Mouse (Mus musculus): Measurements from ENCODE around the gene Mcrip1. TPM values are rescaled to one million over a fixed set of nuclear protein-coding genes. Genes with fewer than 3 reads are reported as not detected.

The Mcrip1 gene
- 0.89 TPM for polyA plus RNA-seq (2014; fragmentation: Illumina TruSeq; extraction: RNeasy Lipid Tissue Mini Kit (QIAGEN cat#74804); ENCODE audit: low read depth, low replicate concordance)

DNA sequence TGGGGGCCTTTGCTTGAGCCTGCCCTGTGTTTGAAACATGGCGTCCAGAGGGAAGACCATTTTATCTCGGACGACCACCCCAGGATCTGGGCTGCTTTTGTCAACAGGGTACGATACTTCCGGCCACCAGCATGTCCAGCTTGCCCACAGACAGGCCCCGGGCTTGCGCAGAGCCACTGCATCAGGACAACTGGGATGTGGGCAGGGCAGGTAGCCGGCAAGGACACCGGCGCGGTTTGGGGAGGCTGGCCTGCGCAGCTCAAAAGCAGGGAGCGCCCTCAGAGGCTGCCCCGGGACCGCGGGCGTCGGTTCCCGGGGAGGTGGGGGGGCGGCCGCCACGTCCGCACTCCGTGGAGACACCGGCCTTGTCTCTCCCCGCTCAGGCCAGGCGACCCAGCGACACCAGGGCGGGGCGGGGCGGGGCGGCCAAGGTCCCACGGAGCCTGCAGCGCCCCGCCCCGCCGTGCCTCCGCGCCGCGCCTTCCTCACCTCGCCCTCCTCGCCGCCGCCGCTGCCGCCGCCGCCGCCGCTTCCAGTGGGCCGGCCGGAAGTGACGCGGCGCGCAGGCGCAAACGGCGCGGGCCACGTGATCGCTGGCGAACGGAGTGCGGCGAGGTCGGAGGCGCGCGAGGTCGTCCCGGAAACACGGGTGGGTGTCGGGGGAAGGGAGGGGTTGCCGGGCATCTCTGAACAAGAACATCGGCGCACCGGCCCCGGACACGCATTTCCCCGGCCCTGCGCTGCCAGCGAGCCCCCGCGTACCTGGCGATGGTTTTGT is at the start of gene Mcrip1:
Gene Mcrip1 (minus strand): TSS at position 560 of the 778 bp plus-strand sequence.

DNA sequence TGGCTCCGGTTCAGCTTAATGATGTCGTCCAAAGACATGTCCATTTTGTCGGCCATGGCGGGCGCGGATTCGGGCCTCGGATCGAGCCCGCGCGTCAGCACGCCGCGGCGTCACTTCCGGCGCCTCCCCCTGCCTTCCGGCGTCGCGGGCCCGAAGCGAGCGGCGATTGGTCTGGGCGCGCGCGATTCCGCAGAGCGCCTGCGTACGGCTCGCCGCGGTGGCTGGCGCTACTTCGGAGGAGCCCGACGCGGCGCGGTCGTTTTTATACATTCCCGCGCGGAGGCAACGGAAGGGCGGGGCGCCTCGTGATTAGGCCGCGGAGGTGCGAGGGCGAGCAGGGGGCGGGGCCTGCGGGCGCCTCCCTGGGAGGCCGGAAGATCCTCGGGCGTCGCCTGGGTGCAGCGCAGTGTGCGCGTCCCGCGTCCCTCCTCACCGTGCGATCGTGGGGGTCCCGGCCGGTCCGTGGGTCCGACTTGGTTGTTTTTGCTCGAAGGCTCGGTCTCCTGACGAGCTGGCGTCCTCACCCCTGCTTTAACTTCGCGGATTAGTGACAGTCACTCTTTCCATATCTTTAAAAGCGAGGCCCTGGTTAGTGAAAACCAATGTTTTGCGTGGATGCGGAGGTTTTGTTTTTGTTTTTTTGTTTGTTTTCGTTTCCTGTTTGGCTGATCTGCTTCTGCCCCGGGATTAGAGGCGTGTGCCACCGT is 48.9 kb upstream of the Mcrip1 start, which contains the start of the genes Alyref and Anapc11:
Gene Alyref (minus strand): TSS at position 83 of the 707 bp plus-strand sequence.
Gene Anapc11 (plus strand): TSS at position 139 of the 707 bp plus-strand sequence.

DNA sequence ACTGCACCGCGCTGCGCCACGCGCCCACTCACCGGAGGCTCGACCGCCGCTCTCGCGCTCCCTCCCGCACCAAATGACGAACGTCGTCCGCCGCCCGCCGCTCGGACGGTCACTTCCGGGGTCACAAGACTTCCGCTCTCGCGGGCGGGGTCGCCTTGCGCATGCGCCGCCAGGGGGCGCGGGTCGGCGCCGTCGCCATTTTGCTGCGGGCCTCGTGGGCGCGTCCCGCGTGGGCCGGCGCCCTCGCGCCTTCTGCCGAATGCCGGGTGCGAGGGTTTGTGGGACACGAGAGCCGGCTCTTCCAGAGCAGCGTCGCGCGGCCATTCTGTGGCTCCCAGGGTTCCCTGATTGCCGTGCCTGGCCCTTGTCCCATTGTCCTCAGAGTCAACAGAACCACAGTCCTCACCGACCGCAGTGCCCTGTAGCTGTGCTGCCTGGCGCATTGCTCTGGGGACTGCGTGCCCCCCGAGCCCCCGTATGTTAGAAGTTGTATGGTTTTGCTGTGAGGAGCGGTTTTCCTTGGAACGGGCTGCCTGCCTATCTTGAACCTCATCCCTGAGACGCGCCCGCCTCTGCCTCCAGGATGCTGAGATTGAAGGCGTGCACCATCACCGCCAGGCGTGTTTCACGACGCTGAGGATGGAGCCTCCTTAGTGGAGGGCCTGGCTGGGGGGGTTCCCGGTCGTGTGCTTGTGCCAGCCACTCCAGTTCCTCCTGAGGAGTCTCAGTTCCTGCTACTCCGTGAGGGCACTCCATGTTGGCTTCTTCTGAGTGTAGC is 32.2 kb upstream of the Mcrip1 start, which contains the start of gene Arhgdia:
Gene Arhgdia (minus strand): TSS at position 135 of the 778 bp plus-strand sequence.

DNA sequence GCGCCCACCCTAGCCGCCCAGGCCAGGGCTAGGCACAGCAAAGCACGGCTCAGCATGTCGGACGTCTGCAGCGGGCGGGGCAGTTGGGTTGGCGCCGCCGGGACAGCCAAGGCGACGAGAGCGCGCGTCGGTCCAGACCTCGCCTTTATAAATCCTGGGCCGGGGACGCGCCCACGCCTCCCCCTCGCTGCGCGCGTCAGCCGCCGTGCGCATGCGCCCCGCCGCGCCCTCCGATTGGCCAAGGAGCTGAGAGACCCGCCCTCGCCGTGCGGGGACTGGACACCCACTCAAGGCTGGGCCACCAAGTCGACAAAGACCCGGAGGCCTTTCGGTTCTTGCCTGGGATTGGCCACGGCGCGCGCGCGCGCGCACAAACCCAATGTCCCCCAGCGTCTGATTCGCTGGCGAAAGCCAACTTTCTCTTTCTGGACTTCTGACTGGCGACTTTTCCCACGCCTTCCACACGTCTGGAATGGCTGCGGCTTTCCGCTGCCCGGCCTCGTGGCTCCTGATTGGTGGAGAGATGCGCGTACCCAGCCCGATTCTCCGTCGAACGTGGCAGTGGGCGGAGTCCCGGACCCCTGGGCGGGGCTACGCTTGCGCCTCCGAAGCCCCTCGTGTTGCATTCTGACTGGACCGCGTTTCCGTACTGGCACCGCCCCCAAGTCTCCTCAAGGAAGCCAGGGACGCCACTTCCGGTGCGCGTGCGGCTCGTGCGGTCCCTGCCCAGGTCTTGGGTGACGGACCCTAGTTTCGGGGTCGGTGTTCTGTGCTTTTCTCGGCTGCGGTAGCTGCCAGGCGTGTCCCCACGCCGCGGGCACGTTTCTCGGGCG is 23.4 kb upstream of the Mcrip1 start, which contains the start of gene P4hb:
Gene P4hb (minus strand): TSS at position 502 of the 833 bp plus-strand sequence.

DNA sequence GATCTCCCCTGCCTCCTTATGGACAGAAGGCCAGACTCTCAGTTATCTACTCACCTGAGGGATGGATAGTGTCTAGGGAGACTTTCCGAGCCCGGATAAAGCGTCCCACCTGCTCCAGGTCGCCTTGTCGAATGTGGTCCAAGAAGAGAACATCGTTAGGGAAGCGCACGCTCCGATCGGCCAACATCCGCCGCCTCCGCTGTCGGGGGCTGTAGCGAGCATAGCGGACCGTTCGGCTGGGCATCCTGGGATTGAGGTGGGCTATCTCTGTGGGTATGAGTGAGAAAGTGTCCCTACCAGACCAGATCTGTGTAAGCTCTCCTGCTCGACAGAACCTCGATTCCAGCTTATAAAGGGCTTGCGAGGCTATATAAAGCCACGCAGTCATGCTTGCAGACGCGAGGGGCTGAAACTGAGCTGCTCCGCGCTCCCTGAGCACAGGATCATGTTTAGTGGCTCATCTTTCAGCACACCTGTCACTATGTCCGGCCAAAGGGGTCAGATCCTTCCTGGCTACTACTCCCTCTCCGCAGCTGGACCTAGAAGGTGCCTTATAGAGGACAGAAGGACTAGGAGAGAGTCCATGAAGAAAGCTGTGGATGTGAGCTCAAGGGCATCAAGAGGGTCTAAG is 1.4 kb upstream of the Mcrip1 start, which contains the start of gene Ppp1r27:
Gene Ppp1r27 (minus strand): TSS at position 323 of the 631 bp plus-strand sequence.

DNA sequence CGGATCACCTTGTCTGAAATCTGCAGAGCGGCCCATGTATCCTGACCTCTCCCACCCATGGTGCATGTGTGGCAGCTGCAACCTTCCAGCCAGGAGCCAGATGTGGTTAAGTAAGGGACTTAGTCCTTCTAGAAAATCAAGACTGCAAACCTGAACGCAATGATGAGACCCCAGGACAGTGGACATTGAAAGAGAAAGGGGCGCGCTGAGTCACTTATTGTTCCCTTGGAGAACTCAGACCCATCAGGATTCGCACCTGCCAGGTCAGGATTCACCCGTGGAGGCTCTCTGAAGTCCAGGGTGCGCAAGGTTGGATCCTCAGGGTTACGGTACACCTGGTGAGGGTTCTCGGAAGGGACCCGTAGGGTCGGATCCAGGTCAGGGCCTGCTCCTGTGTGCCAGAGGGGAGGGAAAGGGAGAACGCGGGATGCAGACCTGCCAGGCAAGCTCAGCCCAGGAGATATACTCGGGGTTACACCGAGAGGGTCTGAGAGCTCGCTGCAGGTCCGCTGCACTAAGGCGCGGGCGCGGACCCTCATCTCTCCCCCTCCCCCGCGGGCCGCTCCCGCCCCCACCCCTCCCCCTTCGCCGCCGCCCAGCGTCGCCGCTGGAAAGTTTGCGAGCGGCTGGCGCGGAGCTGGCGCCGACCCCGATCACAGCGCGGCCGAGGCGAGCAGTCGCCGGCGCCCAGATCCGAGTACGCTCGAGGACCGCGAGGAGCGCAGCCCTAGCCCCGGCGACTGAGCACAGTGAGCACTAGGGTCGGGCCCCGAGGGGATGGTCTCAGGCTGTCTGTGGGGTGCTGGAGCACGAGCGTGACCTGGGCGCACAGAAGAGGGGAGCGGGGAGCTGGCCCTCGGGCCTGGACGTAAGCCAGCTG is 19.2 kb downstream of the Mcrip1 start, which contains the start of gene Gcgr:
Gene Gcgr (plus strand): TSS at position 615 of the 880 bp plus-strand sequence.

Other genes with a start within 250 kb of the Mcrip1 start
- 656 TPM for gene Actg1, start 201.2 kb downstream of the Mcrip1 start, polyA plus RNA-seq (2014; fragmentation: Illumina TruSeq; extraction: RNeasy Lipid Tissue Mini Kit (QIAGEN cat#74804); ENCODE audit: low read depth, low replicate concordance)
- not detected for gene Fscn2, start 188.2 kb downstream of the Mcrip1 start, polyA plus RNA-seq (2014; fragmentation: Illumina TruSeq; extraction: RNeasy Lipid Tissue Mini Kit (QIAGEN cat#74804); ENCODE audit: low read depth, low replicate concordance)
- gene Faap100, start 171.0 kb downstream of the Mcrip1 start, polyA plus RNA-seq (2014; fragmentation: Illumina TruSeq; extraction: RNeasy Lipid Tissue Mini Kit (QIAGEN cat#74804); ENCODE audit: low read depth, low replicate concordance): not detected
- 13.1 TPM for gene Nploc4, start 112.0 kb downstream of the Mcrip1 start, polyA plus RNA-seq (2014; fragmentation: Illumina TruSeq; extraction: RNeasy Lipid Tissue Mini Kit (QIAGEN cat#74804); ENCODE audit: low read depth, low replicate concordance)
- not detected for gene Tspan10, start 107.1 kb downstream of the Mcrip1 start, polyA plus RNA-seq (2014; fragmentation: Illumina TruSeq; extraction: RNeasy Lipid Tissue Mini Kit (QIAGEN cat#74804); ENCODE audit: low read depth, low replicate concordance)
- gene Pde6g, start 96.2 kb downstream of the Mcrip1 start, polyA plus RNA-seq (2014; fragmentation: Illumina TruSeq; extraction: RNeasy Lipid Tissue Mini Kit (QIAGEN cat#74804); ENCODE audit: low read depth, low replicate concordance): not detected
- not detected for gene Oxld1, start 91.7 kb downstream of the Mcrip1 start, polyA plus RNA-seq (2014; fragmentation: Illumina TruSeq; extraction: RNeasy Lipid Tissue Mini Kit (QIAGEN cat#74804); ENCODE audit: low read depth, low replicate concordance)
- 12.8 TPM for gene Ccdc137, start 91.6 kb downstream of the Mcrip1 start, polyA plus RNA-seq (2014; fragmentation: Illumina TruSeq; extraction: RNeasy Lipid Tissue Mini Kit (QIAGEN cat#74804); ENCODE audit: low read depth, low replicate concordance)
- gene Arl16, start 82.1 kb downstream of the Mcrip1 start, polyA plus RNA-seq (2014; fragmentation: Illumina TruSeq; extraction: RNeasy Lipid Tissue Mini Kit (QIAGEN cat#74804); ENCODE audit: low read depth, low replicate concordance): 9.9 TPM
- gene Mrpl12, start 65.1 kb downstream of the Mcrip1 start, polyA plus RNA-seq (2014; fragmentation: Illumina TruSeq; extraction: RNeasy Lipid Tissue Mini Kit (QIAGEN cat#74804); ENCODE audit: low read depth, low replicate concordance): 6.1 TPM
- gene Slc25a10, start 57.9 kb downstream of the Mcrip1 start, polyA plus RNA-seq (2014; fragmentation: Illumina TruSeq; extraction: RNeasy Lipid Tissue Mini Kit (QIAGEN cat#74804); ENCODE audit: low read depth, low replicate concordance): 2.5 TPM
- gene Gcgr, start 19.0 kb downstream of the Mcrip1 start, polyA plus RNA-seq (2014; fragmentation: Illumina TruSeq; extraction: RNeasy Lipid Tissue Mini Kit (QIAGEN cat#74804); ENCODE audit: low read depth, low replicate concordance): 2.3 TPM
- not detected for gene Ppp1r27, start 1.4 kb upstream of the Mcrip1 start, polyA plus RNA-seq (2014; fragmentation: Illumina TruSeq; extraction: RNeasy Lipid Tissue Mini Kit (QIAGEN cat#74804); ENCODE audit: low read depth, low replicate concordance)
- 238 TPM for gene P4hb, start 23.5 kb upstream of the Mcrip1 start, polyA plus RNA-seq (2014; fragmentation: Illumina TruSeq; extraction: RNeasy Lipid Tissue Mini Kit (QIAGEN cat#74804); ENCODE audit: low read depth, low replicate concordance)
- 20.6 TPM for gene Arhgdia, start 31.9 kb upstream of the Mcrip1 start, polyA plus RNA-seq (2014; fragmentation: Illumina TruSeq; extraction: RNeasy Lipid Tissue Mini Kit (QIAGEN cat#74804); ENCODE audit: low read depth, low replicate concordance)
- gene Alyref, start 48.6 kb upstream of the Mcrip1 start, polyA plus RNA-seq (2014; fragmentation: Illumina TruSeq; extraction: RNeasy Lipid Tissue Mini Kit (QIAGEN cat#74804); ENCODE audit: low read depth, low replicate concordance): 11.9 TPM
- gene Anapc11, start 48.7 kb upstream of the Mcrip1 start, polyA plus RNA-seq (2014; fragmentation: Illumina TruSeq; extraction: RNeasy Lipid Tissue Mini Kit (QIAGEN cat#74804); ENCODE audit: low read depth, low replicate concordance): 7.1 TPM
- not detected for gene Npb, start 58.8 kb upstream of the Mcrip1 start, polyA plus RNA-seq (2014; fragmentation: Illumina TruSeq; extraction: RNeasy Lipid Tissue Mini Kit (QIAGEN cat#74804); ENCODE audit: low read depth, low replicate concordance)
- 15.0 TPM for gene Pcyt2, start 68.2 kb upstream of the Mcrip1 start, polyA plus RNA-seq (2014; fragmentation: Illumina TruSeq; extraction: RNeasy Lipid Tissue Mini Kit (QIAGEN cat#74804); ENCODE audit: low read depth, low replicate concordance)
- 3.0 TPM for gene Sirt7, start 75.5 kb upstream of the Mcrip1 start, polyA plus RNA-seq (2014; fragmentation: Illumina TruSeq; extraction: RNeasy Lipid Tissue Mini Kit (QIAGEN cat#74804); ENCODE audit: low read depth, low replicate concordance)
- 11.3 TPM for gene Mafg, start 83.9 kb upstream of the Mcrip1 start, polyA plus RNA-seq (2014; fragmentation: Illumina TruSeq; extraction: RNeasy Lipid Tissue Mini Kit (QIAGEN cat#74804); ENCODE audit: low read depth, low replicate concordance)
- 0.32 TPM for gene Pycr1, start 94.0 kb upstream of the Mcrip1 start, polyA plus RNA-seq (2014; fragmentation: Illumina TruSeq; extraction: RNeasy Lipid Tissue Mini Kit (QIAGEN cat#74804); ENCODE audit: low read depth, low replicate concordance)
- not detected for gene Myadml2, start 98.4 kb upstream of the Mcrip1 start, polyA plus RNA-seq (2014; fragmentation: Illumina TruSeq; extraction: RNeasy Lipid Tissue Mini Kit (QIAGEN cat#74804); ENCODE audit: low read depth, low replicate concordance)
- not detected for gene Notum, start 111.4 kb upstream of the Mcrip1 start, polyA plus RNA-seq (2014; fragmentation: Illumina TruSeq; extraction: RNeasy Lipid Tissue Mini Kit (QIAGEN cat#74804); ENCODE audit: low read depth, low replicate concordance)
- gene Aspscr1, start 123.2 kb upstream of the Mcrip1 start, polyA plus RNA-seq (2014; fragmentation: Illumina TruSeq; extraction: RNeasy Lipid Tissue Mini Kit (QIAGEN cat#74804); ENCODE audit: low read depth, low replicate concordance): 1.6 TPM
- gene Cenpx, start 164.0 kb upstream of the Mcrip1 start, polyA plus RNA-seq (2014; fragmentation: Illumina TruSeq; extraction: RNeasy Lipid Tissue Mini Kit (QIAGEN cat#74804); ENCODE audit: low read depth, low replicate concordance): 0.97 TPM
- 0.24 TPM for gene Lrrc45, start 164.2 kb upstream of the Mcrip1 start, polyA plus RNA-seq (2014; fragmentation: Illumina TruSeq; extraction: RNeasy Lipid Tissue Mini Kit (QIAGEN cat#74804); ENCODE audit: low read depth, low replicate concordance)
- not detected for gene Rac3, start 171.7 kb upstream of the Mcrip1 start, polyA plus RNA-seq (2014; fragmentation: Illumina TruSeq; extraction: RNeasy Lipid Tissue Mini Kit (QIAGEN cat#74804); ENCODE audit: low read depth, low replicate concordance)
- 1.3 TPM for gene Dcxr, start 177.6 kb upstream of the Mcrip1 start, polyA plus RNA-seq (2014; fragmentation: Illumina TruSeq; extraction: RNeasy Lipid Tissue Mini Kit (QIAGEN cat#74804); ENCODE audit: low read depth, low replicate concordance)
- not detected for gene Cbr2, start 182.4 kb upstream of the Mcrip1 start, polyA plus RNA-seq (2014; fragmentation: Illumina TruSeq; extraction: RNeasy Lipid Tissue Mini Kit (QIAGEN cat#74804); ENCODE audit: low read depth, low replicate concordance)
- not detected for gene Hmga1b, start 213.1 kb upstream of the Mcrip1 start, polyA plus RNA-seq (2014; fragmentation: Illumina TruSeq; extraction: RNeasy Lipid Tissue Mini Kit (QIAGEN cat#74804); ENCODE audit: low read depth, low replicate concordance)
- not detected for gene Rfng, start 234.5 kb upstream of the Mcrip1 start, polyA plus RNA-seq (2014; fragmentation: Illumina TruSeq; extraction: RNeasy Lipid Tissue Mini Kit (QIAGEN cat#74804); ENCODE audit: low read depth, low replicate concordance)
- 17.3 TPM for gene Gps1, start 234.5 kb upstream of the Mcrip1 start, polyA plus RNA-seq (2014; fragmentation: Illumina TruSeq; extraction: RNeasy Lipid Tissue Mini Kit (QIAGEN cat#74804); ENCODE audit: low read depth, low replicate concordance)
- 7.1 TPM for gene Dus1l, start 246.7 kb upstream of the Mcrip1 start, polyA plus RNA-seq (2014; fragmentation: Illumina TruSeq; extraction: RNeasy Lipid Tissue Mini Kit (QIAGEN cat#74804); ENCODE audit: low read depth, low replicate concordance)